Mouse (Mus musculus): ENCODE results near the gene Wnt7b. TPM values are rescaled to one million over a fixed set of nuclear protein-coding genes. Genes with fewer than 3 reads are reported as not detected.

Gene Wnt7b
- polyA plus RNA-seq, 1 experiment from 2014 or later: 11.3 TPM

DNA sequence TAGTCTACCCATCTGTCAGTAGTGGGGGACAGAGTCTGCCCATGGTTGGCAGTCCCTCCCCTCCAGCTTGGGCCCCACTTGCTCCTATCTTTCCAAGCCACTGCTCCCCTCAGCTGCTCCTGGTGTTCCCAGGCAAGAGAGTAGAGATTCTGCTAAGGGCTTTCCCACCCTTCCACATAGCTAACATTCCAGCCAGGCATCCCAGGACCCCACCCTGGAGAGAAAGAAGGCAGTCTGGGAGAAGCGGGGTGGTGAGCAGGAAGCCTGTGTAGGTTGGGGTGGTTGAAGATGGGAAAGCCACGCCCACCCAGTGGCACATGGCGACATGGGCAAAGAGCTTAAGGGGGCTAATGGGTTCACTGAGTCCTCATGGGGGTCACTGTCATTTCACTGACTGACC lies 13.9 kb downstream of the Wnt7b start:
- WGBS: 42% methylated on average over 3 of the region's 3 CpGs
- no peaks in the 10 kb centered on the region for H3K9me3 ChIP-seq (ENCODE audit: low read length)
- DNase-seq (ENCODE audit: low spot score) (peak; percentile 39), ATAC-seq (peak; percentile 70)
- no peak overlapping the region for H3K4me2 ChIP-seq (replicated peaks; ENCODE audit: low read depth, low read length)
- H3K36me3 ChIP-seq (ENCODE audit: insufficient read depth, low read length): no peaks in the 10 kb centered on the region
- TF ChIP-seq EP300 (IDR thresholded peaks at IDR 0.05) (0 out of 2 replicates have a peak, but pooled peaks have one; percentile 36), CTCF (IDR thresholded peaks at IDR 0.05) (no peak)
- no peak overlapping the region for H3K9ac ChIP-seq (replicated peaks; ENCODE audit: low read depth)
- H3K27ac ChIP-seq (ENCODE audit: low read length): no peak overlapping the region
- no peaks in the 10 kb centered on the region for H3K27me3 ChIP-seq (replicated peaks; ENCODE audit: insufficient read depth, low read length)
- no peaks in the 10 kb centered on the region for H3K4me1 ChIP-seq (ENCODE audit: insufficient read depth, low read depth, low read length)
- no peak overlapping the region for H3K4me3 ChIP-seq (ENCODE audit: low read depth, low read length)

DNA sequence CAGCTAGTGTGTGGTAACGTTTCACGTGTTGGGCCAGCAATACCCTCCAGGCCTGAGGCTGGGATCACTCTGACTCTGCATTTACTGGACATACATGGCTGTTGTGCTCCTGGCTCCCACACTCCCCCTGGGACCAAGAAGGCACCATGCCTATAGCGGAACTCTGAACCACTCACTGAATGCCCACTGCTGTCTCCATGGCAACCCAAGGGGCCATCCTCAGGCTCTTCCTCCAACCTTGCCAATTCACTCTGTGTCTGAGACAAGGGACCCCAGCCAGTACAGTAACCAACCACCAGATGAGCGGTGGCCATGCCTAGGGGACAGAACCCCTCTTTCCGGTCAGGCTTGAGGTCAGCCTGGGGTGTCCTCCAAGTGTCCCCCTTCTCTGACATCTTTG lies 17.3 kb downstream of the Wnt7b start:
- DNase-seq (ENCODE audit: low spot score) (no peak), ATAC-seq (no peak)
- H3K9me3 ChIP-seq (ENCODE audit: low read length): no peaks in the 10 kb centered on the region
- H3K4me2 ChIP-seq (replicated peaks; ENCODE audit: low read depth, low read length): no peak overlapping the region
- H3K27me3 ChIP-seq (replicated peaks; ENCODE audit: insufficient read depth, low read length): no peaks in the 10 kb centered on the region
- WGBS: 78% methylated on average over 5 of the region's 5 CpGs
- H3K36me3 ChIP-seq (ENCODE audit: insufficient read depth, low read length): no peaks in the 10 kb centered on the region
- no peak for TF ChIP-seq CTCF (IDR thresholded peaks at IDR 0.05)
- no peak for TF ChIP-seq EP300 (IDR thresholded peaks at IDR 0.05)
- H3K4me3 ChIP-seq (ENCODE audit: low read depth, low read length): no peak overlapping the region
- no peaks in the 10 kb centered on the region for H3K4me1 ChIP-seq (ENCODE audit: insufficient read depth, low read depth, low read length)
- H3K27ac ChIP-seq (ENCODE audit: low read length): no peak overlapping the region
- no peak overlapping the region for H3K9ac ChIP-seq (replicated peaks; ENCODE audit: low read depth)

DNA sequence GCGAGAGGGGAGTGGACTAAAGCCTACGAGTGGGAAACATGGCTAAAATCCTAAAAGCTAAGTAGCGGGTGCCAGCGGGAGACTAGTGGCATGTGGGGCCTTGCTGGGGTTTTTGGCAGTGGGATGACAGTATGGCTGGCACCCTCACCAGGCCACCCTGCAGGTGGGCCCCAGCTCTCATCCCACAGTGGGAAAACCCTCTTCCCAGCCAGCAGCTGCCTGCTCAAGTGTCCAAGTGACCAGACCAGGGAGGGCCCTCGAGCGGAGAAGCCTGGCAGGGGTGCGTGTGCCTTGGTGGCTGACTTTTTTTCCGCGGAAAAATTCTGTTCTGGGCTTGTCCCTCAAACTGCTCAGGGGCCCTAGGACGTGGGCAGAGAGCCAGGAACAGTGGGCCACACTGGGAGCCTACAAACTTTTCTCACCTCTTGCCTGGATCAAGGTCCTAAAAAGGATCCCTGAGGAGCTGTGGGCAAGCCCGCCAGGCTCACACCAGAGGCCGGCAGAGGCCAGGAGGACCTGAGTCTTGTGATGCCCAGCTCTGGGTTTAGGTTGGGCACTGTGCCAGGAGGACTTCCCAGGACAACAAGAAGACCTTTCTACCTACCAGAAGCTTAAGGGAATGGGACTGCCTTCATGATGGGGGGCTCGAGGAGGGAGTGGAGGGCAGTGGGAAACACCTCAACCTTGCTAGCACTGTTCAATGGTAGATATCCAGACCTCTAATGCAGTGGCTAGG lies 18.1 kb downstream of the Wnt7b start:
- no peak overlapping the region for H3K27ac ChIP-seq (ENCODE audit: low read length)

DNA sequence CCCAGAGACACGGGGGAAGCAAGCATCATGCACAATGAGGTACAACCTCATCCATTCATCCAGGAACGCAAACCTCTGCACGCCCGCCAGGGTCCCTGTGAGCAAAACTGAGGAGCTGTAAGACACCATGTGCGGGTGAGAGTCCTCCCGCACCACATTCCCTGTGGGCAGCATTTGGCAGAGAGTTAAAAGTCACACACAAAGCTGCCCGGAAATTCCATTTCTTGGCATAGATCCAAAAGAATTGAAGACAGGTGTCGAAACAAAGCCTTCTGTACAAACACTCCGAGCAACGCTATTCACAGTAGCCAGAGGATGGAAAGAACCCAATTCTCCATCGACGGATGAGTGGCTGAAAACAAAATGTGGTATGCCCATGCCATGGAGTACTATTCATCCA lies 20.3 kb downstream of the Wnt7b start:
- no peaks in the 10 kb centered on the region for H3K36me3 ChIP-seq (ENCODE audit: insufficient read depth, low read length)
- H3K27me3 ChIP-seq (replicated peaks; ENCODE audit: insufficient read depth, low read length): no peaks in the 10 kb centered on the region
- H3K4me1 ChIP-seq (ENCODE audit: insufficient read depth, low read depth, low read length): no peaks in the 10 kb centered on the region
- H3K4me3 ChIP-seq (ENCODE audit: low read depth, low read length): no peak overlapping the region
- ATAC-seq (no peak), DNase-seq (ENCODE audit: low spot score) (no peak)
- TF ChIP-seq CTCF (IDR thresholded peaks at IDR 0.05) (no peak), EP300 (IDR thresholded peaks at IDR 0.05) (no peak)
- no peak overlapping the region for H3K9ac ChIP-seq (replicated peaks; ENCODE audit: low read depth)
- H3K4me2 ChIP-seq (replicated peaks; ENCODE audit: low read depth, low read length): no peak overlapping the region
- 57% methylated on average over 12 of the region's 12 CpGs for WGBS
- H3K27ac ChIP-seq (ENCODE audit: low read length): no peak overlapping the region
- H3K9me3 ChIP-seq (ENCODE audit: low read length): no peaks in the 10 kb centered on the region

More for the DNA sequence above, 18.1 kb downstream of the Wnt7b start:
- no peak overlapping the region for H3K9ac ChIP-seq (replicated peaks; ENCODE audit: low read depth)
- DNase-seq (ENCODE audit: low spot score) (no peak), ATAC-seq (no peak)
- no peaks in the 10 kb centered on the region for H3K36me3 ChIP-seq (ENCODE audit: insufficient read depth, low read length)
- no peak overlapping the region for H3K4me2 ChIP-seq (replicated peaks; ENCODE audit: low read depth, low read length)
- no peaks in the 10 kb centered on the region for H3K27me3 ChIP-seq (replicated peaks; ENCODE audit: insufficient read depth, low read length)
- WGBS: 62% methylated on average over 13 of the region's 13 CpGs
- H3K4me1 ChIP-seq (ENCODE audit: insufficient read depth, low read depth, low read length): no peaks in the 10 kb centered on the region
- no peak overlapping the region for H3K4me3 ChIP-seq (ENCODE audit: low read depth, low read length)
- TF ChIP-seq CTCF (IDR thresholded peaks at IDR 0.05) (no peak), EP300 (IDR thresholded peaks at IDR 0.05) (no peak)
- no peaks in the 10 kb centered on the region for H3K9me3 ChIP-seq (ENCODE audit: low read length)

DNA sequence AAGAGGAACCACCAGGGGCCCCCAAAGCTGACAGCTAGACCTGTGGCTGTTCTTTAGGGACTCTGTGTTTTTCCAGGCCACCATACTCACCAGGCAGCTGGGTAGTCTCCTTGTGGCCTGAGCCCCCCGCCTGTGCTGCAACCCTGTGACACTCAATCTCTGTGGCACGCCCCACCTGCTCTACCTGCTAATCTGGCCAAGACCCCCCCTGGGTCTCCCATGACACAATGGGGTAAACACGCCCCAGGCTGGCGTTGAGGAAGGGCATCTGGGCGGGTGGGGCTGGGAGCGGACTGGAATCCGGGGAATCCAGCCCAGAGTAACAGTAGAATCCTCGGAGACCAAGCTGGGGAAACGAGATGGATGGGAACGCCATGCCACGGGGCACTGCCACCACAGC lies 21.4 kb downstream of the Wnt7b start:
- TF ChIP-seq CTCF (IDR thresholded peaks at IDR 0.05) (no peak), EP300 (IDR thresholded peaks at IDR 0.05) (no peak)
- DNase-seq (ENCODE audit: low spot score) (no peak), ATAC-seq (peak; percentile 40)
- Histone ChIP-seq H3K9ac (replicated peaks; ENCODE audit: low read depth) (no peak overlapping the region), H3K4me2 (replicated peaks; ENCODE audit: low read depth, low read length) (no peak overlapping the region), H3K36me3 (ENCODE audit: insufficient read depth, low read length) (no peaks in the 10 kb centered on the region), H3K27me3 (replicated peaks; ENCODE audit: insufficient read depth, low read length) (no peaks in the 10 kb centered on the region), H3K9me3 (ENCODE audit: low read length) (no peaks in the 10 kb centered on the region), H3K27ac (ENCODE audit: low read length) (no peak overlapping the region), H3K4me3 (ENCODE audit: low read depth, low read length) (no peak overlapping the region), H3K4me1 (ENCODE audit: insufficient read depth, low read depth, low read length) (no peaks in the 10 kb centered on the region)
- 44% methylated on average over 11 of the region's 11 CpGs for WGBS

DNA sequence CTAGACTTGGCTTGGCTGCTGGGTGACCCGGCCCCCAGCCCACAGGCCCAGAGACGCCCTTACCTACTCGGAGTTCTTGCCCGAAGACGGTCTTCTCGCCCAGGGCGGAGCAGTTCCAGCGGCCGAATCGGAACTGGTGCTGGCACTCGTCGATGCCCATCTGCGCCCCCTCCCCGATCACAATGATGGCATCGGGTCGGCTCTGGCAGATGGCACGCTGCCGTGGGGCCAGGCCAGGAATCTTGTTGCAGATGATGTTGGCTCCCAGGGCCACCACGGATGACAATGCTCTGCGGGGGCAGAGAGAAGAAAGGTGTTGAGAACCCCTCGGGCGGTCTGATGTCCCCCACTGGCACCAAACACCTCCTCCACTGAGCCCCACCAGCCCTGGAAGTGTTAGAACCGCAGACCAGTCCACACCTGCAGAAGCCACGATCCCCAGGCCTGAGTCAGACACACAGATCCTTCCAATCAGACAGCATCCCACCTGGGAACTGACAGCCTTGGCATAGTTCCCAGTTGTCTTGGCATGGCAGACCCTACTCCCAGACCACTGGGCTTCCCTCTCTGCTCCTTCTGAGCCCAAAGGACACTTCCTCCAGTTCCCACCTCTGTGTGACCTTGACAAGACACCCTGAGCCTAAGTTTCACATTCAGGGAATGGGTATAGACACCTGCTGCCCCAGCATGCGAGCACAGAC lies 23.3 kb downstream of the Wnt7b start:
- DNase-seq (ENCODE audit: low spot score): no peak
- Histone ChIP-seq H3K27ac (ENCODE audit: low read length) (no peak overlapping the region), H3K36me3 (ENCODE audit: insufficient read depth, low read length) (no peaks in the 10 kb centered on the region), H3K27me3 (replicated peaks; ENCODE audit: insufficient read depth, low read length) (no peaks in the 10 kb centered on the region), H3K9me3 (ENCODE audit: low read length) (no peaks in the 10 kb centered on the region), H3K9ac (replicated peaks; ENCODE audit: low read depth) (no peak overlapping the region), H3K4me3 (ENCODE audit: low read depth, low read length) (no peak overlapping the region), H3K4me2 (replicated peaks; ENCODE audit: low read depth, low read length) (no peak overlapping the region), H3K4me1 (ENCODE audit: insufficient read depth, low read depth, low read length) (no peaks in the 10 kb centered on the region)
- TF ChIP-seq EP300 (IDR thresholded peaks at IDR 0.05) (no peak), CTCF (IDR thresholded peaks at IDR 0.05) (no peak)
- ATAC-seq: no peak
- WGBS: 84% methylated on average over 25 of the region's 25 CpGs
